Mouse (Mus musculus) cerebellum, adult 9-11 months (tissue): ENCODE measurements at regions not wholly inside any gene's neighbourhood (a gene's known extent, or its start where the extent isn't known, plus 50 kb on each side); places are given as distances from the start of the nearest gene placed in this dataset.

Experiments used
- DNase-seq: peaks from one replicate; pipeline ENCODE4 v3.0.0; 2022

DNA sequence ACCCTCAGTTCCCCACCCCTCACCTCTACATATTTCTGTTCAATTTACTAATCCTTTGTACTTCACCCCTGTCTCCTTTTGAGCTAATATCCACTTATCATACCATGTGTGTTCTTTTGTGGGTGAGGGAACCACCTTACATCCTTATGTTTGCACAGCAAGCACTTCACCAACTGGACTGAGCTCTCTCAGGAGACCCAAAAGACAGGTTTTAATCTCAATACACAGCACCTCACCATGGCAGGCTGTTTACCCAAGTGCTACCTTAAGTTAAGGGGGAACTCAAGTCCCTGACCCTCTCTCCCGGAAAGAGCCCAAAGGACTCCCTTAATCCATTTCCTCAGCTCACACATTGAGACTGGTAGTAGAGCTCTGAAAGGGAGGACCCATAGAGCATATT is 62.3 kb upstream of the Agr3 start:
- no peak for DNase-seq

DNA sequence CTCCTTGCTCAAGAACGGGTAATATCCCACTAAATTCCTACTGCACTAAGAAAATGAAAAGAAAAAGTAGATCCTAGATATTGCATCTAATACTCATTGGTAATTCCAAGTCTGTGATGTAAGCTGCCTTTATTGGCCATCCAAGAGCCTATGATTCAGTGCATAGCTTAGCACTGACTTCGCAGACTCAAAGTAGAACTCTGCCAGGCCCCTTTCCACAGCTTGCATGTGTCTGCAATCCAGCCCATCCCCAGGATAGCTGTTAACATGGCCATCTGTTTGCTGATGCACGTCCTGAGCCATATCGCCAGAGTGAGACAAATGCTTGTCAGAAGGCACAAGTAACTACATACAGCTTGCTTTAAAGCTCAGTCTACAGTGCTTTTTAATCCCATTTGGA is 72.3 kb upstream of the Agr3 start:
- DNase-seq: no peak

DNA sequence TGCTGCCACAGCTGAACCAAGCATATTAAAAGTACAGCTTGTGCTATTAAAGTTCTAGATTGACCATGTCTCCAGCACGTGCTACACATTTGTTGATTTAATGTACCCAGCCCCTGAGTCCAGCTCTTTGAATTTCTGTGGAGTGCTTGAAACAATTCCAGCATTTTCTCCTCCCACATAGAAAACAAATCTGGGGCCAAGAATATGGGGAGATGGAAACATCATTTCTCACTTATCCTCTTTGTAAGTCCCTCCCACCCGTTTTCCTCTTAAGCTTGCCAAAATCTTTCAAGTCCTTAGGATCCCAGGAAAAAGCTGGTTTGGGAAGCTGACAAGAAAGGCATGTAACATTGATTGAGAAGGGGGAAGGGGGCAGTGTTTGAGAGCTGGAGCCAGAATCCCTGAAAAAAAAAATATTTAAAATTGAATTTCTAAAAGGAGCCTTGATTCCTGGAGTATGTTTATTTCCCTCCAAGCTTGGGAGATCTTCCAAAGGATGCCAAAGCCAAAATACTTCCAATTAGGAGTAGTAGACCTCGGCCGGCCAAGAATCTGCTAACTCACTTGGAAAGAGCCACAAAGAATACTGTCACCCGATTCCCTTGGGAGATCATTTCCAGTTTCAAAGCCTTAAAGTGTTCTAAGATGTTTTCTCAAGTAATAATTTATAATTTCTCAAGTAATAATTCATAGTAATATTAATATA is 78.4 kb upstream of the Agr3 start:
- no peak for DNase-seq

DNA sequence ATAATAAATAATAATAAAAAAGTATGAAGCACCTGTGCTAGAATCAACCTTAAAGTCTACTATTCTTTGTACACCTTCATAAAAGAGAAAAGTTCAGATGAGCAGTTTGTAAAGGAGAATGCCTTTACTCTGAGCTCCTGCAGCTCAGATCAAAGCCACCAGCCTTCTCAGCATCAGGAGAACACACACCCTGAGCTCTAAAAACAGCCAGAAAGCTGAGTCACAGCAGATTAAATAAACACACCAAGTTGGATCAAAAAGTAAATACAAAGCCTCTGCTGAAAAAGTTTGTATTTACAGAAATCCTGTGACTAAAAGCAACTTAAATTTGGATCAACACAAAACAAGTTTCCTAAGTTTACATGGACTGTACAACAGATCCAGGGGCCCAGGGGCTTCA is 88.5 kb upstream of the Agr3 start:
- DNase-seq: no peak

DNA sequence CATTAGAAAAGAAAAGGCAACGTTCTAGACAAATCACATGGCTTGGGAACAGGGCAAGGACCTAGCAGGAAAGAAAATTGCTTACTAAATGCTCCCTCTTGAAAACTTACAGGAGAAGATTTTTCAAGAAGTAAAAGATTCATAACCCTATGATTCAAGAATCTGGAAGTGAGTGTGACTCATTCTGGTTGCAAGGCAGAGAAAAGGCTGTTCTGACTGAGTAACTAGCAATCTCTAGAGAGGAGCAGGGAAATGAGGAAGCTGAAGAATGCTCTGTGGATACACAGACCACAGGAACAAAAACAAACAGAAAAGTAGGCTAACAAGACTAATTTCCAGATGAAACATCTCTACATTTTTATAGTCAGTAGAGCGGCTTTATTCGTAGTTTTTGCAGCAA is 92.1 kb upstream of the Agr3 start:
- DNase-seq: no peak

DNA sequence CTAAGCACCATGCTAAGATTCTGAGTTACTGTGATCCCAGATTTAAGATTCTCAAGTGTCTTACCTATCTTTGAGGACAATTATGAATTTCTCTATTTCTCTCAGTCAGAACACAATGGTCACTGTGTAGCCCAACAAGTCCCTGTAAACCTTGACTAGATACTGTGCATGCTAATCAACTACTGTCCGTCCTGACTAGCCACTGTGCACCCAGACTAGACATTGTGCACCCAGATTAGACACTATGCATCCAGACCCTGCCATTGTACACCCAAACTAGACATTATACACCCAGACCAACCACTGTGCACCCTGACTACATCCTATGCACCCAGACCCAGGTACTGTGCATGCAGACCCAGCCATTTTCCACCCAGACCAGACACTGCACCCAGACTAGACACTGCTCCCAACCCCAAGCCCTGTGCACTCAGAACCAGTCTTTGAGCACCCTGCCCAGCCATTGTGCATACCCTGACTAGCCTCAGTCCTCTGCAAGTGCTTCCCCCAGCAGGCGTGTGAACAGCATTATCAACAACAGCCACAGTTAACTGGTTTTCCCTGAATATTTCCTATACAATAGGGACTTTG is 93.4 kb upstream of the Agr3 start:
- DNase-seq: no peak

DNA sequence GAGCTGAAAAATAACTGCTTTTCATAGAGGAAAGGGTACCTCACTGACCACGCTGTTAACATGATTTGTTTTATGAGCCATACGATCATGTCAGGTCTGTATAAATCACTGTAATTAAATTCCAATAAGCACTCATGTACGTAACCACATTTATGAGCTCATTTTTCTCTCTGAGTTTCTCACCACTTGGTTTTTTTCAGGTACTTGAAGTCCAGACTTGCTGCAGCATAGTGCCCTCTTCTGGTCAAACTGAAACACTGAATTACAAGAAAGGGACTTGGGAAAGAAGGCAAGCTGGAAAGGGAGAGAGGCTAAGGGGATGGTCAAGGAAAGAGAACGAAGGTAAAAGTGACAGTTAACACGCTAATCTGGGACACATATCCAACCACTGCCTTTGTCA is 94.2 kb upstream of the Agr3 start:
- no peak for DNase-seq

DNA sequence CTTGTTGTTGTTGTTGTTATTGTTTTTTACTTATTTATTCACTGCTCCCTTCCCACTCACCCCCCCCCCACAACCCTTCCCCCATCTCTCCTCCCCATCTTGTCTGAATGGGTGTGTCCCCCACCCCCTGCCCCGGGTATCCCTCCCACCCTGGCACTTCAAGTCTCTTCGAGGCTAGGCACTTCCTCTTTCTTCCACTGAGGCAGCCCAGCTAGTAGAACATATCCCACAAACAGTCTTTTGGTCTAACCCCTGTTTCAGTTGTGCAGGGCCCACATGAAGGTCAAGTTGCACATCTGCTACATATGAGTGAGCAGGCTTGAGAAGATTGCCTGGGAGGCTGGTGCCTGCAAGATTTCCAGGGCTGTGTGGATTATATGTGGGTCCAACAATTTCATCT is 97.6 kb upstream of the Agr3 start:
- DNase-seq: no peak

DNA sequence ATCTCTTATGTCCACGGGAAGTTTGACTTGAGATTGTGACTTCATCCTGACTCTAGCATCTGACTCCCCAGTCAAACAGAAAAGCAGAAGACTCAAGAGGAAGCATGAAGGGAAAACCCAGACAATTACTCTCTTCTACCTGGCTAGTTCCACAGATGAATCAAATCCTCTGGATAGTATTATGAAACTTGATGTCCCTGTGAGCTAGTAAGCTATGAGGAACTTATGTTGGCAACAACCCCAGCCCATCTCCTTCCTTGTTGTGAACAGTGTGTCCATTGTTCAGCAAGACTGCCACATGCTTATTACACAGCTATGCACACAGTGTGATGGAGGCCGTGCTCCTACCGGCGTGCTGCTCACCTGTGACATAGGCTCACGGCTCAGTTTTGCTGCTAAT is 98.4 kb upstream of the Agr3 start:
- DNase-seq: no peak

DNA sequence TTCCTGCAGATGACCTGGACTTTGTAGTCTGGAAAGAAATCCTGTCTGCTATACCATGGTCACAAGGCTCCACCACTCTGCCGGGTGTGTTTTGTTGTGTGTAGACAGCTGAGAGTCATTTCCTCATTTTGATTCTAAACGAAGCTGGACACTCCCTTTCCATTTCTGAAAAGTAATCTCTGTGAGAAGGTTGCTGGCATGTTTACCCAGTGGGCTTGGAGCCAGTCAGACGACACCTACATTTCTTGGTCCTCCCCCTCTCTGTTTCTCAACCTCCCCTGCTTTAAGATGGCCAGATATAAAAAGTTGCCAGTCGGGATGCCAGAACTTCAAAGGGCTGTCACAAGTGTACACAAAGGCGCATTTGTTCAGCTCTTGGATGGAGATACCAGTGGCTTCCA is 100.8 kb upstream of the Agr3 start:
- DNase-seq: no peak

DNA sequence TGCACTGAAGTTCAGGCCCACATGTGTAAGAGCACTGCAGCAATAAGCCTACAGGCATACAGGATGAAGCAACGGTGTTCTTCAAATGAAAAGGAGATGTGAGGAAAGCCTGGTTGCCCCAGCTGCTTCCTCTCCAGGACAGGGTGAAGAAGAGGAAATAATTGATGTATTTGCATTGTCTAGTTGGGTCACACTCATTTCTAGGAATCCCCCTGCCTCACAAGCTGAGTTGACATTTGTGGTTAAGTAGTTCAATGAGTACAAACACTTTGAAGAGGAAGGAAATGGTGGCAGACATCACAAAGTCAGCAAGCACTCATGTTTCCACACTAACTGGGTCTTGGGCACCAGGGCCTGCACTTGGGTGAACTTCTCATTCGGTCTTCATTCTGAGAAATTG is 126.2 kb upstream of the Agr3 start:
- DNase-seq: no peak

DNA sequence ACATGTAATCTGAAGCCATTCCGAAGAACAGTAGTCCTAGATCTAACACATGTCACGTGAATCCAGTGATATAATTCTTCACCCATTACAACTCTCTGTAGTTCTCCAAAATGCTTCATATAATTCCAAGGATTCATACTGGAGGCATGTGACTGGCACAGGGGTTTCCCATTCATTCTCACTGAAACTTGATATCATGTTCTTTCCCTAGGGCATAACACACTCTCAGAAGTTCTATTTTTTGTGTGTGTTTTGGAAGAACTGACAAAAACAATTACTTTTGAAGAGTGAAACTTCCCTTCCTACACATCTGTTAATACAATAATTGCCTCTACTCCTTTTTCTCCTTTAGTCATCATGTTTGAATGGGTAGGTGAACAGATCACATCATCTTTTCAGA is 150.0 kb upstream of the Agr3 start:
- no peak for DNase-seq

DNA sequence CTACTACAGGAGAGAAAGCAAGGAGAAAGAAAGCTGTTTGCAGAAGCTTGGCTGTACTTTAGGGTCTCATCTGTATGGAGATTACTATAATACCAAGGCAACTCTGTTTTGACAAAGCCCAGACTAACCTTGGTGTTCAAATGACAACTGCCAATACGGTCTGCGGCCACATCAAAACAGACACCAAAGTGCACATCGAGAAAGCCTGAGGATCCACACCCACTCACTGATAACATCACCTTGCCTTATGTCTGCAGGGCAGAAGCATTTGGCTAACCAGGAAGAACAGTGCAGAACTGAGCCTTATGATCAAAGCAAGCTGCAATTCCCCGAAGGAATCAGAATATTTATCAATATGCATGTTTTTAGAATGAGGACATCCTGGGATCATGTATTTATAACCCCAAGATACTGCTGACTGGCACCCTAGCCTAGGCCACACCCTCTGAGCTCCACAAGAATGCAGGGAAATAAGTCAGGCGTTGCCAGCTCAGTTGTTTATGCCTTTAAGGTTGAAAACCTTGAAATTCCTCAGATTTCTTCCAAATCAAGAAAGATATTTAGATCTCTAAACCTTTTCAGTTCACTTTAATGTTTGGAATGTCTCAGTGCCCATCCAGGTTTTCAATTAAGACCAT is 154.9 kb upstream of the Agr3 start:
- DNase-seq: no peak

DNA sequence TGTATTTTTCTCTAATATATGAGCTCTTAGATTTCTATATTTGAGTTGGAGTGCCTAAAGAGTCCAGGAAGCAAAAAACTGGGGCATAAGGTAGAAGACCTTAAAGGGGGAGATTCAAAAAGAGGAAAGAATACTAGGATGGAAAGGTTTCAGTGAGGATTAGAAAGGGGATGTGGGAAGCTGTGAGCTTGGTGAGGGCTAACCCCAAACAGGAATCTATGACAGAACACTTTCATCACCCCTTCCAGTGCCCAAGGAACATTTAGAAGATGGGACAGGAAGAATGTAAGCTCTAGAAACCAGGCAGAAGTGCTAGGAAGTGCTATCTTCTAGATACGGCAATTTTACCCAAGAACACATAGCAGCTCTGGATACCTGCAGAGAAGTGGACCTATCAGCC is 166.5 kb upstream of the Agr3 start:
- DNase-seq: no peak

DNA sequence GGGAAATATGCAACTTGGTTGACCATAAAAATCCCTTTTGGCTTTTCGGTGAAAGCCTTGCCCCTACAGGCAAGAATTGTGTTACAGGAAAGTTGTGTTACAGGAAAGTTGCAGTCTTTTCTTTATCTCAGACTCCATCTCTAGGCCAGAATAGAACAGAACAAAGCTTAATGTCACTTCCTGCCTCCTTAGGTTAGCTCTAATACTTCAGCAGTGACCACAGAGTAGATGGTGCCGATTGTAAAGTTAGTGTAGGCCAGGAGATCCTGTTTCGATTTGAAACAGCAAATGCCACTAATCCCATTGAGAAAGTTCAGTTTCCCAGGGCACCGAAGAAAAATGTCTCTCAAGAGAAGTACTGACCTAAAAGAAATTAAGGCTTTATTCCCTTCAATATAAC is 170.3 kb upstream of the Agr3 start:
- DNase-seq: no peak

DNA sequence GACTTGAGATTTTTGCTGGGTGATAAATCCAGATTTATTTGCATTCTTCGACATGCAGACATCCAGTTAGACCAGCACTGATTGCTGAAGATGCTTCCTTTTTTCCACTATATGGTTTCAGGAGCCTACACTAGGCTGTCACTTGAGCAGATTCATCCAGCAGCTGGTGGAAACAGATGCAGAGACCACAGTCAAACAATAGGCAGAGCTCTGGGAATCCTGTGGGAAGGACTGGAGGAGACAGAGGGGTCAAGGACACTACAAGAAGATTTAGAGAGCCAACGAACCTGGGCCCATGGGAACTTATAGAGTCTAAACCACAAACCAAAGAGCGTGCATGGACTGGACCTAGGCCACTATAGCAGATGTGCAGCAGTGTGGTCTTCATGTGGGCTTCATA is 177.4 kb upstream of the Agr3 start:
- DNase-seq: no peak

DNA sequence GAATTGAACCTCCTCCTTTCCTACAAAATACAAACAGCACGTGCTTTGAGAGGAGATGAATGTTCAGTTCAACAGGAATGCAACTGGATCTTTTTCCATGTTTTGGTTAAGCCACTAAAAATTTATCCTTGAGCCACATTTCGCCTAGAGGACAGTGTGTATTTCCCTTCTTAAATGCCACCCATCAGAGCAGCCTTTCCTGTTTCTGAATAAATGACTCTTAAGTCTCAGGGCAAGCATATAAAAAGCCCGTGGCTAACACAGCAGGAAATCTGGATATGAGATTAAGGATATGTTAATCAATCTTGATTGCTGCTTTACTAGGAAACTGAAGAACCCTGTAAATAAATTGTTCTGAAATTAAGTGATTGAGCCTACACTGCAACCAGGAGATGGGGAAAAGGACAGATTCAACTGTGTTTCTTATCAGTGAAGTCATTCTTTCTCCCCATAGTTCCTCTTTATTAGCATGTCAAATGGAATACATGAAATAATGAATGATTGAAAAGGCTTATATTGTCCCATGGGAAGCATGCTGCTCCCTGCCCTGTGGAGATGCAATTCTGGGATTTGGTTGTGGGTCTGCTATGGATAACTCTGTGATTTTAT is 178.6 kb upstream of the Agr3 start:
- no peak for DNase-seq

DNA sequence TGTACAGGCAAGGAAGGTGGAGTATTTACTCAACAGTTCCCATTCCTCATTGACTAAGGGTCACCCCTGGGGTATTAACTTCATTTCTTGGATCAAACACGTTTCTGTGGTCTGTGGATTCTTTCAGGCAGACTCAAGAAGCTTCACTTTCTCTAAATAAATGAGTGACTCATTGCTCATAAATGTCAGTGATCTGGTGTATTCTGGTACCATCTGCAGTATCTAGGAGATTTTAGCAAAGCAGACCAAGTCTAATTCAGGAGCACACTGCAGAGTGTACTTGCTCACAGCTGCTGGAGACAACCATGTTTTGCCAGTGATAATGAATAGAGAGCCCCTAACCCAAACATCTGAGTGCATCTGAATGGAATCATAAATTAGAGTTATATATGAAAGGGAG is 182.7 kb upstream of the Agr3 start:
- DNase-seq: no peak

DNA sequence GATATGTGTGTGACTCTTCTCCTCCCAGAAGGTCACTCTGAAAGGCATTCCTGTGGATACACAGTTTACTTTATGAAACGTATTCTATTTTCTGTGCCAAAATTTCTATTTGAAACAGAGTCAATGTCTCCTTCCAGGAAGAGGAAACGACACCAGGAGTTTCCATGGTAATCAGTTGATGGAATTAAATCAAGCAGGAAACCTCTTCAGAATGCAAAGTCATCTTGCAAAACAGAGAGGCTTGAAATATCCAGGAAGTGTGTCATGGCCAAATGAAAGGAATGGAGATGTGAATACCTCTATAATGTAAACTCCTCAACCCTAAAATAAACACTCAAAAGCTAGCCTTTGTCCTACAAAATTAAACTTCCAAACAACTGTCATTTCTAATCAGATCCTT is 189.0 kb upstream of the Agr3 start:
- no peak for DNase-seq

DNA sequence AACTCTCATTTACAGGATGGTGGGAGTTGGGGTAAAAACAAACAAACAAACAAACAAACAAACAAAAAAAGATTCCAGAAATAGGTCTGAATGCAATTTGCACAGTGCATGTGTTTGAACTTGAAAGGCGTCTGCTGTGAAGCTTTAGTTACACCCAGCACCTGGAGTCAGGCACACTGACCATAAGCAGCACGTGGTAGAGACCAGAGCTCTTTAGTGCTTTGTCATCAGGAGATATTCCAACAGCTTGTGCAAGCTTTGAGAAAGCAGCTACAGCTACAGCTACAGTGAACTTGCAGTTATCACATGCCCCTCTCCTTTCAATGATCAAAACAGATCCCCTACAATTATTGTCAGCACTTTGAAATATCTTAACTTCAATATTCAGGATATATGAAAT is 190.4 kb upstream of the Agr3 start:
- DNase-seq: no peak

DNA sequence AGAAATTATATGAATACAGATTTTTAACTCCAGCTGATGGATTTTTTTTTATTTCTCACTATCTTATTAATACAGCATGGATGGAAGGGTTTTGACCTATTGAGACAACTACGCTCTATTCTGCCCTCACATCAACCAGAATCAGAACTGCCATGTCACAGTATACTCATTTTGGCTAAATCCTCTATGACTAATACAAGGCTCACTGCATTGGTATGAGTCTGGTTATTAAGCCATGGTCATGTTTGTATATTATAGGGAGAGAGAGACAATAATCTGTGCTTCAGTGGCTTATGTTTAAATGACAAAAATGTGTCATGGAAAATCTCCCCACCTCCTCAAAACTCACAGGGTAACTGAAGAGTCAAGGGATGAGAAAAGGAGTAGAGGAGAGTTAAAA is 191.0 kb upstream of the Agr3 start:
- DNase-seq: no peak

DNA sequence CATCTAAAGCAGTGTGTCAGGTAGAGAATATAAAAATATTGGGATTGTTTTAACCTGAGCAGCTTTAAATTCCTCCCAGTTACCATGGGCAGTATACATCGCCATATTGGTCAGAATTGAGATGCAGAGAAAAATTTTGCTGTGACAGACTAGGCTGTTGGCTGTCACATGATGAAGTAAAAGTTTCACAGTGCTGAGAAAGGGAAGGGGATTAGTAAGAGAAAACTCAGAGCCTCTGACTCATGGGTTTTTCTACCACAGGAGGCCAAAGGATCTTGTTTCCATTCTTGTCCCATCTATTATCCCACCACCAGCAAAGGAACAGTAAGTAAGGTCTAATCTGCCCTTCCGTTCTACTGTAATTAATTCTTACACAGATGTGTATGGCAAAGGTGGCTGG is 191.8 kb upstream of the Agr3 start:
- DNase-seq: no peak

DNA sequence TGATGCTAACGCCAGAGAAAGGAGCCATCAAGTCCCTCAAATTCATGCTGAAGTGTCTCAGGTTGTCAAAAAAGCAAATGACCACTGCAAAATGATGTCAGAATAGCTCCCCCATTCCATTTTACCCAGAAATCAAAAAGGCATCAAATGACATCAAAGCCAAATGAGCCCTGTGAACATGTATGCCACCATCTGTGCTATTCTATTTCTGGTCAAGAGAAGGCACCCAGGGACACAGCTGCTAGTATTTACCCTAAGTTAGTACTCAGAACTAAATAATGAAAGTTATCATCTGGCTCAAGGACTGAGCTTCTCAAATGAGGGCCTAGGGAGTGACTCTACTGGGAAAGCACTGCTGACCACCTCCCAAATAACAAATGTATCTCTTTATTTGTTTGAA is 191.1 kb upstream of the Ahr start:
- no peak for DNase-seq

DNA sequence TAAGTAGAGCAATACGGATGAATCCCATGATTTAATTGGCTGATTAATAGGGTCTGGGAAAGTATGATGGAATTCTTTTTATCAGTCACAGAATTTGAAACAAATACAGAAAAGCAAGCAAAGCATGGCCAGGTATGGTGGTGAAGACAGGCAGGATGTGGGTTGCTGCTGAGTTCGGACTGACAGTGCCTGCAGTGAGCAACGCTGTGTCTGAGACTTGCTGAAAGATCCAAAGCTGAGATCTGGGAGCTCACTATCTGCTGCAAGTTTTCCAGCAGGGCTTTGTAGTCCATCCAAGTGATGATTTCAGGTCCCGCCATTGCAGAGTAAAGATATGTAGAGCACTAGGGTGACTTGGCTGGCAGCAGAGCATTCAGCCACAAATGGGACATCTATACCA is 189.3 kb upstream of the Ahr start:
- no peak for DNase-seq

DNA sequence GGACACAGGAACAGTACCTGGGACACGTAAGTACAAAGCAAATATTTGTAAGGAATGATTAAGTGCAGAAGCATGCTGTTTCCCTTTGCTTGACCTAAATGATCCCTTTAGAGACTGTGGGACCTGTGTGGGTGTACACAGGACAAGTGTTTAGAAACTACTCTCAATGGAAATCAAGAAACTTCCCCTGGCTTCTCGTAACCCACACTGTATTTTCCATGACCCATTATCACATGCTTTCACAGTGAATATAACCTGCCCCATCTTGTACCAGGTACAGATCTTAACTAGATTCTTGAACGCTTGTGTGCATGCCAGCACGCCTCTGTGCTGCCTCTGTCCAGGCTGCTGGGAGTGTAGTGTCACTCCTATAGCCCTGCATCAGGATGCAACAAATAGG is 177.8 kb upstream of the Ahr start:
- DNase-seq: no peak
